Mouse (Mus musculus) embryonic fibroblast, embryonic 13.5 days (primary cell): ENCODE results near the gene Chrd. TPM values are rescaled to one million over a fixed set of nuclear protein-coding genes. Genes with fewer than 3 reads are reported as not detected.

ENCODE experiments used
- H3K27ac ChIP-seq: 2 replicates; pipeline ENCODE4 v1.5.1; 2012; ENCODE audit warnings: low read length, control low read depth, inconsistent platforms; ENCODE audit not compliant: insufficient read depth
- H3K4me1 ChIP-seq: 2 replicates; pipeline ENCODE4 v1.6.1; 2011; ENCODE audit warnings: low read length; ENCODE audit not compliant: control insufficient read depth, insufficient read depth
- H3K4me3 ChIP-seq: 2 replicates; pipeline ENCODE4 v1.5.1; 2011; ENCODE audit warnings: mild to moderate bottlenecking, control low read depth, low read length; ENCODE audit not compliant: insufficient read depth
- CTCF ChIP-seq: IDR thresholded peaks from 2 replicates; pipeline ENCODE4 v1.5.1; 2011; ENCODE audit warnings: mild to moderate bottlenecking, control low read depth, low read length, moderate library complexity, borderline replicate concordance; ENCODE audit not compliant: insufficient read depth
- POLR2A ChIP-seq: IDR thresholded peaks from 2 replicates; pipeline ENCODE4 v1.6.1; 2011; ENCODE audit warnings: low read depth, mild to moderate bottlenecking, control low read depth, low read length, moderate library complexity
- polyA plus RNA-seq: library from polyadenylated mRNA; stranded (reverse); fragments of >200 nt; gene quantifications from 2 replicates; pipeline ENCODE4 v1.2.4, GENCODE M21; 2011; ENCODE audit warnings: low read depth; ENCODE audit not compliant: missing spikeins, insufficient read length

Gene Chrd
- 3.8 and 7.3 TPM in 2 replicates for polyA plus RNA-seq

GRCm38 (mm10) chr16:20732925-20733730, at the start of gene Chrd:
Gene Chrd (plus strand): TSS chr16:20733127.
- TF ChIP-seq POLR2A (no peak; the same call in 1 of the 2 replicates), CTCF (no peak)
- Histone ChIP-seq H3K4me1 (no peaks in the 10 kb centered on the region), H3K27ac (no peak within 1 kb of the TSS), H3K4me3 (peak within 1 kb of the TSS; percentile 44)

GRCm38 (mm10) chr16:20690774-20691173, 42.2 kb upstream of the Chrd start:
- Histone ChIP-seq H3K4me1 (no peaks in the 10 kb centered on the region; the same call in 1 of the 2 replicates), H3K4me3 (no peak overlapping the region), H3K27ac (no peak overlapping the region)
- TF ChIP-seq CTCF = no peak
- TF ChIP-seq POLR2A = no peak

GRCm38 (mm10) chr16:20691617-20692016, 41.3 kb upstream of the Chrd start:
- TF ChIP-seq CTCF (no peak), POLR2A (no peak)
- Histone ChIP-seq H3K4me1 (no peaks in the 10 kb centered on the region; the same call in 1 of the 2 replicates), H3K27ac (no peak overlapping the region), H3K4me3 (no peak overlapping the region)

- TF ChIP-seq POLR2A = no peak
- no peak for TF ChIP-seq CTCF
- Histone ChIP-seq H3K4me3 (no peak overlapping the region), H3K27ac (no peak overlapping the region), H3K4me1 (no peaks in the 10 kb centered on the region; the same call in 1 of the 2 replicates)
Measured at GRCm38 (mm10) chr16:20692241-20692965, 40.5 kb upstream of the Chrd start.

- peak within 1 kb of the TSS; percentile 28; the same call in 1 of the 2 replicates for H3K27ac ChIP-seq
- H3K4me1 ChIP-seq = no peaks in the 10 kb centered on the region; the same call in 1 of the 2 replicates
- H3K4me3 ChIP-seq = peak within 1 kb of the TSS; percentile 19
- TF ChIP-seq POLR2A (peak; percentile 19), CTCF (no peak)
Measured at GRCm38 (mm10) chr16:20693111-20693701, 39.7 kb upstream of the Chrd start, which contains the start of gene Fam131a. Gene Fam131a (plus strand): TSS chr16:20693241.

- H3K27ac ChIP-seq = peak overlapping the region; percentile 45
- TF ChIP-seq CTCF = no peak
- TF ChIP-seq POLR2A = peak; percentile 45; the same call in 1 of the 2 replicates
- no peaks in the 10 kb centered on the region; the same call in 1 of the 2 replicates for H3K4me1 ChIP-seq
- H3K4me3 ChIP-seq = no peak overlapping the region
Measured at GRCm38 (mm10) chr16:20694781-20695180, 38.1 kb upstream of the Chrd start.

GRCm38 (mm10) chr16:20695622-20696323, 37.2 kb upstream of the Chrd start:
- Histone ChIP-seq H3K4me1 (no peaks in the 10 kb centered on the region; the same call in 1 of the 2 replicates), H3K4me3 (peak overlapping the region; percentile 14), H3K27ac (peak overlapping the region; percentile 45)
- 0 out of 2 replicates have a peak, but pooled peaks have one; percentile 21 for TF ChIP-seq POLR2A
- TF ChIP-seq CTCF = no peak

GRCm38 (mm10) chr16:20699266-20699665, 33.7 kb upstream of the Chrd start:
- TF ChIP-seq CTCF (no peak), POLR2A (no peak)
- H3K27ac ChIP-seq = no peak overlapping the region
- H3K4me1 ChIP-seq = peaks cover 4% of the 10 kb centered on the region; the same call in 1 of the 2 replicates
- no peak overlapping the region for H3K4me3 ChIP-seq

- TF ChIP-seq CTCF = no peak
- TF ChIP-seq POLR2A = no peak
- H3K4me1 ChIP-seq = peaks cover 4% of the 10 kb centered on the region; the same call in 1 of the 2 replicates
- no peak overlapping the region for H3K27ac ChIP-seq
- no peak overlapping the region for H3K4me3 ChIP-seq
Measured at GRCm38 (mm10) chr16:20700036-20700435, 32.9 kb upstream of the Chrd start.
